Mouse (Mus musculus): ENCODE measurements at regions not wholly inside any gene's neighbourhood (a gene's known extent, or its start where the extent isn't known, plus 50 kb on each side); places are given as distances from the start of the nearest gene placed in this dataset.

- Histone ChIP-seq H3K4me1 (replicated peaks) (peaks cover 11% of the 10 kb centered on the region), H3K27me3 (no peaks in the 10 kb centered on the region), H3K9ac (no peak overlapping the region), H3K27ac (no peak overlapping the region), H3K36me3 (no peaks in the 10 kb centered on the region), H3K4me2 (no peak overlapping the region), H3K9me3 (replicated peaks) (no peaks in the 10 kb centered on the region), H3K4me3 (no peak overlapping the region)
- 50% methylated on average over 11 of the region's 11 CpGs for WGBS
- ATAC-seq (replicated peaks; ENCODE audit: insufficient number of reproducible peaks, insufficient read depth, low FRiP score, low read depth), result no peak
Measured at GRCm38 (mm10) chr1:189990046-189990622, 68.0 kb upstream of the Smyd2 start.

- no peaks in the 10 kb centered on the region for H3K27me3 ChIP-seq
- peaks cover 11% of the 10 kb centered on the region for H3K4me1 ChIP-seq (replicated peaks)
- 16% methylated on average over 14 of the region's 14 CpGs for WGBS
- no peaks in the 10 kb centered on the region for H3K36me3 ChIP-seq
- H3K27ac ChIP-seq, result no peak overlapping the region
- no peak overlapping the region for H3K9ac ChIP-seq
- H3K4me3 ChIP-seq, result peak overlapping the region; percentile 12; the same call in 1 of the 2 replicates
- ATAC-seq (replicated peaks; ENCODE audit: insufficient number of reproducible peaks, insufficient read depth, low FRiP score, low read depth), result no peak
- no peaks in the 10 kb centered on the region for H3K9me3 ChIP-seq (replicated peaks)
- peak overlapping the region; percentile 48 for H3K4me2 ChIP-seq
Measured at GRCm38 (mm10) chr1:189989376-189989775, 67.2 kb upstream of the Smyd2 start.

GRCm38 (mm10) chr1:189988864-189989263, 66.7 kb upstream of the Smyd2 start:
- Histone ChIP-seq H3K9ac (no peak overlapping the region), H3K4me3 (no peak overlapping the region), H3K4me2 (no peak overlapping the region), H3K27me3 (no peaks in the 10 kb centered on the region), H3K4me1 (replicated peaks) (peaks cover 7% of the 10 kb centered on the region), H3K9me3 (replicated peaks) (no peaks in the 10 kb centered on the region), H3K27ac (no peak overlapping the region), H3K36me3 (no peaks in the 10 kb centered on the region)
- WGBS, result 91% methylated on average over 3 of the region's 3 CpGs
- no peak for ATAC-seq (replicated peaks; ENCODE audit: insufficient number of reproducible peaks, insufficient read depth, low FRiP score, low read depth)

GRCm38 (mm10) chr1:189985516-189986205, 63.5 kb upstream of the Smyd2 start:
- ATAC-seq (replicated peaks; ENCODE audit: insufficient number of reproducible peaks, insufficient read depth, low FRiP score, low read depth), result no peak
- H3K27me3 ChIP-seq, result no peaks in the 10 kb centered on the region

GRCm38 (mm10) chr1:189978244-189978643, 56.1 kb upstream of the Smyd2 start:
- Histone ChIP-seq H3K9ac (no peak overlapping the region), H3K27ac (no peak overlapping the region), H3K27me3 (no peaks in the 10 kb centered on the region), H3K4me3 (no peak overlapping the region), H3K9me3 (replicated peaks) (no peaks in the 10 kb centered on the region), H3K36me3 (no peaks in the 10 kb centered on the region), H3K4me1 (replicated peaks) (no peaks in the 10 kb centered on the region), H3K4me2 (no peak overlapping the region)
- ATAC-seq (replicated peaks; ENCODE audit: insufficient number of reproducible peaks, insufficient read depth, low FRiP score, low read depth), result no peak
- 62% methylated on average over 10 of the region's 10 CpGs for WGBS

More at GRCm38 (mm10) chr1:189985516-189986205, 63.5 kb upstream of the Smyd2 start:
- no peak overlapping the region for H3K9ac ChIP-seq
- H3K9me3 ChIP-seq (replicated peaks), result no peaks in the 10 kb centered on the region
- no peak overlapping the region for H3K27ac ChIP-seq
- H3K4me2 ChIP-seq, result no peak overlapping the region
- H3K36me3 ChIP-seq, result no peaks in the 10 kb centered on the region
- 0 out of 2 replicates have a peak, but pooled peaks cover 3% of the 10 kb centered on the region for H3K4me1 ChIP-seq (replicated peaks)
- WGBS, result 60% methylated on average over 11 of the region's 11 CpGs
- no peak overlapping the region for H3K4me3 ChIP-seq

- ATAC-seq (replicated peaks; ENCODE audit: insufficient number of reproducible peaks, insufficient read depth, low FRiP score, low read depth), result no peak
- H3K27ac ChIP-seq, result no peak overlapping the region
Measured at GRCm38 (mm10) chr1:189975660-189976059, 53.5 kb upstream of the Smyd2 start.

GRCm38 (mm10) chr1:189972790-189973406, 50.7 kb upstream of the Smyd2 start:
- Histone ChIP-seq H3K36me3 (no peaks in the 10 kb centered on the region), H3K9ac (peak overlapping the region; percentile 43; the same call in 1 of the 2 replicates), H3K4me2 (peak overlapping the region; percentile 49), H3K27me3 (no peaks in the 10 kb centered on the region), H3K9me3 (replicated peaks) (no peaks in the 10 kb centered on the region), H3K4me3 (0 out of 2 replicates have a peak overlapping the region, but pooled peaks have one; percentile 15), H3K27ac (no peak overlapping the region), H3K4me1 (replicated peaks) (peaks cover 8% of the 10 kb centered on the region)
- ATAC-seq (replicated peaks; ENCODE audit: insufficient number of reproducible peaks, insufficient read depth, low FRiP score, low read depth), result no peak
- WGBS, result 11% methylated on average over 13 of the region's 13 CpGs

More at GRCm38 (mm10) chr1:189975660-189976059, 53.5 kb upstream of the Smyd2 start:
- Histone ChIP-seq H3K36me3 (no peaks in the 10 kb centered on the region), H3K9ac (no peak overlapping the region), H3K4me2 (no peak overlapping the region), H3K4me1 (replicated peaks) (peaks cover 4% of the 10 kb centered on the region), H3K9me3 (replicated peaks) (no peaks in the 10 kb centered on the region), H3K4me3 (no peak overlapping the region), H3K27me3 (no peaks in the 10 kb centered on the region)
- 82% methylated on average over 9 of the region's 9 CpGs for WGBS

All from heart, embryonic 15.5 days (tissue).